Mouse (Mus musculus) liver, postnatal 0 days (tissue): Measurements from ENCODE around the gene Gm45713.

Experiments used
- CTCF ChIP-seq: sonication (generic); IDR thresholded peaks from 2 replicates; pipeline ENCODE4 v1.5.1; 2016; ENCODE audit warnings: antibody characterized with exemption, low read depth
- EP300 ChIP-seq: IDR thresholded peaks from 2 replicates; pipeline ENCODE4 v1.6.1; 2016; ENCODE audit warnings: antibody characterized with exemption, low read depth, mild to moderate bottlenecking

DNA sequence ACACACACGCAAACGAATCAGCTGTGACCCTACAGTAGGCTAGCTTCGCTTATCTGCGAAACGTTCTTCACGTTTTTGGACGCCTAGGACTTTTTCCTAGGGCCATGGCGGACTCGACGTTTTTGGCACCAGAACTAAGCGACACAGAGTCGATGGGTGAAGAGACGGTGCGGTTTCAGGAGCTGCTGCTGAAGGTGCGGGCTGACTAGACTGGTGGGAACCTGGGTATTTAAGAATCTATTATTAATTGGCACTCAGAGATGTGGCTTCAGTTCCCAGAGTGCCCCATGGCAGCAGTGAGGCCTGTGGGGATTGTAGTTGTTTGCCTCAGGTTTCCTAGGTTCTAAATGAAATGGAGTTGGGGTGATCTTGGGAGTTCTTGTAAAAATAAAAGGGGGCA lies 20.2 kb upstream of the Gm45713 start:
- TF ChIP-seq EP300, result no peak
- no peak for TF ChIP-seq CTCF
